Mouse (Mus musculus) ES-Bruce4 (cell line): ENCODE results near the gene Sf3a2.

Experiments used
- CTCF ChIP-seq: IDR thresholded peaks from one replicate; pipeline ENCODE4 v1.8.1; 2011; ENCODE audit warnings: low read depth, low read length
- POLR2A ChIP-seq: IDR thresholded peaks from one replicate; pipeline ENCODE4 v1.8.1; 2011; ENCODE audit warnings: low read length; ENCODE audit not compliant: insufficient read depth

DNA sequence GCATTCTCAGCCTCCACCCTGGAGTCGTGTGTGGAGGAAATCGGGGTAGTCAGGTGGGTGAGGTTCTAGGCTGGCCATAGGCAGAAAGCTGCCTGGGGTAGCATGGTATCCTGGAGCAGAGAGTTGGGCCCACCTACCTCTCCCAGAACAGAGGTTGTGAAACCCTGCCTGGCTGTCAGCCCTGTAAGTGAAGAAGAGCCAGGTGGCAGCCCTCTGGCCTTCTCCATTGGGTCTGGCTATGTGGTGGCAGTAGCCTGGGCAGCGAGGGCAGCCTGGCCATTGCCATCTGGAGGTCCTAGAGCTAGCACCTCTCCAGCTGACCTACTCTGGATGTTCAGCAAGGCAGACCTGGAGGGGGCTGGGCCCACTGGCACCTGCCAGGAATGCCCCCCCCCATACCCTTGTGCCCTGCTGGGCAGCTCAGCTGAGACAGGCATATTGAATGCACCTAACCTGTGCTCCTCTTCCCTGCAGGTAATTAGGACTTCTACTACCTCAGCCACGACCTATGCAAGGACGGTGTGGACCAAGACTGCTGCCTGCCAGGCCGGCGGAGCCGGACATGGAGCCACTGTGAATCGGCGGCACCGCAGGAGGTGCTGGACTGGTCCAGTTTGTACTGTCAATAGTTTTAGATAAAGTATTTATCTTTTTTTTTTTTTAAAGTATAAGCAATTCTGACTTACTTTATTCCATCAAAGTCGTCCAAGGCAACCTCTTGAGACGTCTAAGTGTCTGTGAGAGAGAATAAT, 4.8 kb upstream of the Sf3a2 start:
- TF ChIP-seq CTCF, result no peak
- no peak for TF ChIP-seq POLR2A
